Mouse (Mus musculus) neural tube, postnatal 0 days (tissue): ENCODE results near the gene Hcrtr1. TPM values are rescaled to one million over a fixed set of nuclear protein-coding genes. Genes with fewer than 3 reads are reported as not detected.

Experiments used
- polyA plus RNA-seq: library from polyadenylated mRNA; unstranded; fragments of >200 nt; fragmentation: Nextera tagmentation; extraction: Ambion mirVana; gene quantifications from 2 replicates; pipeline ENCODE4 v1.2.1, GENCODE M21; 2015

The Hcrtr1 gene
- 14.8 and 18.2 TPM in 2 replicates for polyA plus RNA-seq

DNA sequence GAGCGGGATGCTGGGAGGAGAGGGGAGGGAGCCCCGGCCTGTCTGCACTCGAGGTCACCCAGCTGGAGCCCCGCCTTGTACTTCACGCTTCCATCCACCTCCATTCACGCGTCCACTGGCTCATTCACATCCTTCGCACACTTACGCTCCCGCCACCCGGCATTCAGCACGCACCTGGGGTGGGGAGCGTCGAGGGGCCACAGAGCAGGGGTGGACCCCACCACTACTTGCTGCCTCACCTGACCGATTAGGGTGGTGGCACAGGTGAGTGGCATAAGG is at the start of gene Hcrtr1:
TSS of gene Hcrtr1 (minus strand) at position 146 of the 279 bp plus-strand sequence.

DNA sequence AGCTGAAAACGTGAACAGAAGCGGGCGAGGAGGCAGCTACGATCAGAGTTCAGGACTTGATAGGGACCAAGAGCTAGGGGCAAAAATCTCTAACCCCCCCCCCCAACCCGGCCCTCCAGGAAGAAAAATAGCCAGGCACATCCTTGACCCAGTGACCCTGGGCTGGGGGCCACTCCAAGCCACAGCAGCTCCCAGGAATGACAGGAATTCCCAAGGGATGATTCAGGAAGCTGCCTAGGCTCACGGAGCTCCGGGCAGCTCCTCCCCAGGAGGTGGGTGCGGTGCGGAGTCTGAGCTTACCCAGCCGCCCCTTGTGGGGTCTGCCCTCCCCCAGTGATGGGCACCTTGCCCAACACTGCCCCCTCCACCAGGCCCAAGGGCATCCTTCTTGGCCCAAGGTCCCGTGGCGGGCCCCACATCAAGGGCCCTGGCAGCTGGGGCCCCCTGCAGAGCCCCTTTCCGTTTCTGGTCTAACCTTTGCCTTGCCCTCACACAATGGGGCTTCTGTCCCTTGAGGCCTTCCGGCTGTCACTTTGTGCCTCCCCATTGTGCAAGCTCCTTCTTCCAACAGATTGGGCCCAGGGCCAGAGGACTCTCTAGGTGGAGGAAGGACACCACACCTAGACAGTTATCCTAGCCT is 36.0 kb upstream of the Hcrtr1 start, which contains the start of gene Tinagl1:
TSS of gene Tinagl1 (minus strand) at position 51 of the 640 bp plus-strand sequence.

DNA sequence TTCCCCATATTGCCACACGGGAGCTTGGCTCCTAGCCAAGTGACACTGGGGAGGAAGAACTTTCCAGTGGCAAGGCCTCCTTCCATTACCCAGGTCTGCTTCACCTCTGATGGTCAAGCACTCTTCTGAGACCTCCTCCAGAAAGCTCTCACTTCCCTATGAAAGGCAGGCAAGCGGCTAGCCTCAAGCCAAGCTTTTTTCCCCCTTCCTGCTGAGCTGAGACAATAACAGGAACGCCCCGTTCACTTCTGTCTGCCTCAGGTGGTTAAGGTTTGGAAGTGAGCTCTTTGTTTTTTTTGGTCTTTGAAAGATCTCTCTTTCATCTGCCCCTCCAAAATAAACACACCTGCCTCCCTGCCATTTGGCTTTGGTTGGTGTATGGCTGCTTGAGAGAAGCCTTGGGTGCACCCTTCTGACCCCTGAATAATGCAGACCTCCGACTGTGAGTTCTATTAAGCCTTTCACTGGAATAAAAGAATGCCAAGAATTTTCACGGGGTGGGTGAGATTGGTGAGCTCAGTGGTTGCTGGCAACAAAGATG is 37.0 kb downstream of the Hcrtr1 start, which contains the start of gene Pef1:
TSS of gene Pef1 (plus strand) at position 448 of the 541 bp plus-strand sequence.

Other genes starting within 250 kb of the Hcrtr1 start
- 0.08 and 0.26 TPM in 2 replicates for gene Spocd1, start 210.1 kb downstream of the Hcrtr1 start, polyA plus RNA-seq
- 24.3 and 27.7 TPM in 2 replicates for gene Adgrb2, start 154.5 kb downstream of the Hcrtr1 start, polyA plus RNA-seq
- gene Col16a1, start 91.5 kb downstream of the Hcrtr1 start, polyA plus RNA-seq = 24.9 and 26.5 TPM in 2 replicates
- 61.9 and 68.9 TPM in 2 replicates for gene Pef1, start 36.8 kb downstream of the Hcrtr1 start, polyA plus RNA-seq
- 6.4 and 7.0 TPM in 2 replicates for gene Tinagl1, start 35.8 kb upstream of the Hcrtr1 start, polyA plus RNA-seq
- not detected in 2 replicates for gene Gm853, start 83.0 kb upstream of the Hcrtr1 start, polyA plus RNA-seq
- 7.1 and 11.2 TPM in 2 replicates for gene Serinc2, start 139.8 kb upstream of the Hcrtr1 start, polyA plus RNA-seq
- 395 and 401 TPM in 2 replicates for gene Fabp3, start 169.2 kb upstream of the Hcrtr1 start, polyA plus RNA-seq
- 1.7 and 2.2 TPM in 2 replicates for gene Gm10570, start 169.3 kb upstream of the Hcrtr1 start, polyA plus RNA-seq
- 102 and 113 TPM in 2 replicates for gene Zcchc17, start 220.6 kb upstream of the Hcrtr1 start, polyA plus RNA-seq
- gene Snrnp40, start 220.8 kb upstream of the Hcrtr1 start, polyA plus RNA-seq = 68.5 and 72.8 TPM in 2 replicates